ENCODE assay signal across 20 mouse cellular contexts in genomic region chr19:57210924-57211323, GRCm38 (mm10).
DNase-seq lines count a peak whose midpoint lies in the region; ATAC-seq and TF ChIP-seq lines count a peak whose summit lies in the region.
"Had no signal": no experiment of that assay in that cellular context is flagged by ENCODE, and none has a peak within 500 bp of the region (broad histone marks: within the 10 kb centered on the region; RNA-seq: fewer than 3 reads in every experiment).

No protein-coding gene starts in this region.

- no peak overlapping the region for H3K4me2 ChIP-seq in forebrain, embryonic 16.5 days (ENCODE audit: low read length)
- no peak overlapping the region for H3K4me2 ChIP-seq in forebrain, embryonic 13.5 days
- no peak overlapping the region for H3K4me2 ChIP-seq in heart, postnatal 0 days (ENCODE audit: low read depth, low read length)
- H3K4me2 ChIP-seq in lung, embryonic 16.5 days (ENCODE audit: low read depth, low read length): no peak overlapping the region
- H3K4me2 ChIP-seq: embryonic facial prominence, embryonic 13.5 days; heart, embryonic 12.5 days; hindbrain, embryonic 14.5 days; limb, embryonic 12.5 days; liver, embryonic 11.5 days; midbrain, embryonic 11.5 days; stomach, embryonic 15.5 days had no signal

- H3K9ac ChIP-seq in forebrain, embryonic 16.5 days (replicated peaks; ENCODE audit: low read depth, low read length): no peak overlapping the region
- no peak overlapping the region for H3K9ac ChIP-seq in forebrain, embryonic 13.5 days
- H3K9ac ChIP-seq in heart, postnatal 0 days (replicated peaks; ENCODE audit: low read depth, low read length): no peak overlapping the region
- H3K9ac ChIP-seq in lung, embryonic 16.5 days (ENCODE audit: low read length): no peak overlapping the region
- H3K9ac ChIP-seq: embryonic facial prominence, embryonic 13.5 days; heart, embryonic 12.5 days; hindbrain, embryonic 14.5 days; limb, embryonic 12.5 days; liver, postnatal 0 days; stomach, embryonic 15.5 days had no signal

- H3K4me1 ChIP-seq in forebrain, embryonic 16.5 days (replicated peaks; ENCODE audit: control insufficient read depth, insufficient read depth, low read length): peaks cover 4% of the 10 kb centered on the region; the same call in 1 of the 2 replicates
- H3K4me1 ChIP-seq in forebrain, embryonic 13.5 days: no peaks in the 10 kb centered on the region
- H3K4me1 ChIP-seq in heart, postnatal 0 days (ENCODE audit: control insufficient read depth, insufficient read depth): peaks cover 46% of the 10 kb centered on the region
- peaks cover 10% of the 10 kb centered on the region for H3K4me1 ChIP-seq in lung, embryonic 16.5 days (replicated peaks; ENCODE audit: control insufficient read depth, insufficient read depth, low read length)
- H3K4me1 ChIP-seq: embryonic facial prominence, embryonic 13.5 days; stomach, embryonic 15.5 days had no signal

- ATAC-seq in forebrain, embryonic 16.5 days: no peak
- no peak for ATAC-seq in forebrain, embryonic 13.5 days
- no peak for ATAC-seq in heart, postnatal 0 days (ENCODE audit: insufficient read depth, low read depth)
- no peak for ATAC-seq in lung, embryonic 16.5 days (ENCODE audit: low read depth)
- ATAC-seq: inflammation-experienced regulatory T-cells, adult 6 months had no signal

- no peak for TF ChIP-seq EP300 in heart, postnatal 0 days (IDR thresholded peaks at IDR 0.05; ENCODE audit: low read depth)

- TF ChIP-seq CTCF in heart, postnatal 0 days (IDR thresholded peaks at IDR 0.05; ENCODE audit: low read depth): no peak

- no peaks in the 10 kb centered on the region for H3K36me3 ChIP-seq in forebrain, embryonic 16.5 days (ENCODE audit: control insufficient read depth, insufficient read depth)
- H3K36me3 ChIP-seq in forebrain, embryonic 13.5 days (ENCODE audit: poor library complexity, severe bottlenecking): no peaks in the 10 kb centered on the region
- H3K36me3 ChIP-seq in heart, postnatal 0 days (replicated peaks; ENCODE audit: control insufficient read depth, insufficient read depth, low read length): no peaks in the 10 kb centered on the region
- no peaks in the 10 kb centered on the region for H3K36me3 ChIP-seq in lung, embryonic 16.5 days (ENCODE audit: control insufficient read depth, insufficient read depth, low read length)
- H3K36me3 ChIP-seq: embryonic facial prominence, embryonic 13.5 days; heart, embryonic 12.5 days; limb, embryonic 12.5 days; stomach, embryonic 15.5 days had no signal

- no peaks in the 10 kb centered on the region for H3K27me3 ChIP-seq in forebrain, embryonic 16.5 days (replicated peaks; ENCODE audit: control insufficient read depth, insufficient read depth, low read length)
- H3K27me3 ChIP-seq in forebrain, embryonic 13.5 days: no peaks in the 10 kb centered on the region
- H3K27me3 ChIP-seq in heart, postnatal 0 days (ENCODE audit: control insufficient read depth, insufficient read depth, low read length): no peaks in the 10 kb centered on the region
- H3K27me3 ChIP-seq in lung, embryonic 16.5 days (ENCODE audit: control insufficient read depth, insufficient read depth, low read depth, low read length): no peaks in the 10 kb centered on the region
- H3K27me3 ChIP-seq: embryonic facial prominence, embryonic 13.5 days; heart, embryonic 12.5 days; limb, embryonic 12.5 days; stomach, embryonic 15.5 days had no signal

- 95% methylated on average over 2 of the region's 2 CpGs for WGBS in forebrain, embryonic 16.5 days
- 95% methylated on average over 2 of the region's 2 CpGs for WGBS in forebrain, embryonic 13.5 days
- WGBS in heart, postnatal 0 days: 98% methylated on average over 2 of the region's 2 CpGs
- 93% methylated on average over 2 of the region's 2 CpGs for WGBS in lung, embryonic 16.5 days

- no peak overlapping the region for H3K4me3 ChIP-seq in forebrain, embryonic 16.5 days (replicated peaks; ENCODE audit: low read length)
- H3K4me3 ChIP-seq in forebrain, embryonic 13.5 days: no peak overlapping the region
- H3K4me3 ChIP-seq in heart, postnatal 0 days (ENCODE audit: low read depth, low read length): no peak overlapping the region
- H3K4me3 ChIP-seq in lung, embryonic 16.5 days (ENCODE audit: low read length): no peak overlapping the region
- H3K4me3 ChIP-seq: embryonic facial prominence, embryonic 13.5 days; erythroblast, embryonic 14.5 days; heart, embryonic 12.5 days; limb, embryonic 12.5 days; stomach, embryonic 15.5 days had no signal

- no peak for DNase-seq in heart, postnatal 0 days (ENCODE audit: low spot score)
- no peak for DNase-seq in heart, adult 18-20 months
- no peak for DNase-seq in lung, adult 18-20 months
- DNase-seq: adrenal gland, adult 2 months; embryo, embryonic 11 days; kidney, adult 18-20 months; right cerebral cortex, adult 18-20 months had no signal

- H3K9me3 ChIP-seq in forebrain, embryonic 16.5 days (ENCODE audit: control insufficient read depth, low read length): no peaks in the 10 kb centered on the region
- no peaks in the 10 kb centered on the region for H3K9me3 ChIP-seq in forebrain, embryonic 13.5 days (replicated peaks)
- no peaks in the 10 kb centered on the region for H3K9me3 ChIP-seq in heart, postnatal 0 days (replicated peaks; ENCODE audit: control insufficient read depth, low read length)
- no peaks in the 10 kb centered on the region for H3K9me3 ChIP-seq in lung, embryonic 16.5 days (ENCODE audit: control insufficient read depth, low read length)
- H3K9me3 ChIP-seq: embryonic facial prominence, embryonic 13.5 days; heart, embryonic 12.5 days; limb, embryonic 12.5 days; stomach, embryonic 15.5 days had no signal

- H3K27ac ChIP-seq in forebrain, embryonic 16.5 days (ENCODE audit: low read length): peak overlapping the region; percentile 9; the same call in 1 of the 2 replicates
- H3K27ac ChIP-seq in forebrain, embryonic 13.5 days: no peak overlapping the region
- peak overlapping the region; percentile 60 for H3K27ac ChIP-seq in heart, postnatal 0 days (ENCODE audit: low read depth)
- peak overlapping the region; percentile 28 for H3K27ac ChIP-seq in lung, embryonic 16.5 days (ENCODE audit: low read length)
- H3K27ac ChIP-seq: embryonic facial prominence, embryonic 13.5 days; hindbrain, embryonic 14.5 days; limb, embryonic 12.5 days had no signal
